Mouse (Mus musculus): ENCODE measurements around the gene Tvp23a.

DNA sequence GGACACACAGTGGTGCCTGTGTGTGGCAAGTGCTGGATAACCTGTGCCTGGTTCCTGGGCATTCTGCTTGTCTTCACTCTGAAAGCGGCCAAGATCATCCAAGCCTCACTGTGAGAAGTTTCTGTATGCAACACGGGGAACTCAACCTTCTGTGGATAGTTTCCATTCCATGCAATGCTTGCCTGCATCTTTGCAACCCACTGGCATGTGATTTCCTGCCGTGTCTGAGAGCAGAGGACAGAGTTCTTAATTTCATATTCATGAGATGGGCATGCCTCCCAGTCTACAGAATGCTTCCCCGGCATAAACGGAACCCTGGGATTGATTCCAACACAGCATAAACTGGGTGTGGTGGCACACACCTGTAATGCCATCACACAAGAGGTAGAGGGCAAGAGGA is 9.1 kb downstream of the Tvp23a start:
- TF ChIP-seq TAL1 (IDR thresholded peaks at IDR 0.05; ENCODE audit: low read length) (no peak), GATA1 (IDR thresholded peaks at IDR 0.05; ENCODE audit: low read length) (no peak)

All from erythroblast, embryonic 14.5 days (primary cell).